Comparison of ENCODE assay signal across 7 mouse cellular contexts in genomic region chr9:109989084-109989483, GRCm38 (mm10).
DNase-seq lines count a peak whose midpoint lies in the region.

No protein-coding gene starts in this region.

- peak; percentile 22 for DNase-seq in kidney, adult 18-20 months
- no peak for DNase-seq in kidney, adult 9 months
- DNase-seq in right cerebral cortex, postnatal 10 days (ENCODE audit: low spot score in 2 of 2), result peak; percentile 62 to 68
- DNase-seq in right cerebral cortex, postnatal 25 days, result no peak
- peak; percentile 53 for DNase-seq in cerebellum, adult 9-11 months
- peak; percentile 55 for DNase-seq in testis, postnatal 14 days (ENCODE audit: low spot score)
- DNase-seq in frontal cortex, postnatal 14 days (ENCODE audit: low spot score in 2 of 2), result no peak

Comparison
In these comparisons a context has a peak if more than half of its experiments do, and no peak if none do; other contexts are left out.
1. DNase-seq: peak in kidney, adult 18-20 months (single experiment), right cerebral cortex, postnatal 10 days (2 of 2), cerebellum, adult 9-11 months (single experiment) and testis, postnatal 14 days (single experiment); none in kidney, adult 9 months (single experiment), right cerebral cortex, postnatal 25 days (single experiment) and frontal cortex, postnatal 14 days (0 of 2).